Mouse (Mus musculus): ENCODE data around the gene St8sia1.

DNA sequence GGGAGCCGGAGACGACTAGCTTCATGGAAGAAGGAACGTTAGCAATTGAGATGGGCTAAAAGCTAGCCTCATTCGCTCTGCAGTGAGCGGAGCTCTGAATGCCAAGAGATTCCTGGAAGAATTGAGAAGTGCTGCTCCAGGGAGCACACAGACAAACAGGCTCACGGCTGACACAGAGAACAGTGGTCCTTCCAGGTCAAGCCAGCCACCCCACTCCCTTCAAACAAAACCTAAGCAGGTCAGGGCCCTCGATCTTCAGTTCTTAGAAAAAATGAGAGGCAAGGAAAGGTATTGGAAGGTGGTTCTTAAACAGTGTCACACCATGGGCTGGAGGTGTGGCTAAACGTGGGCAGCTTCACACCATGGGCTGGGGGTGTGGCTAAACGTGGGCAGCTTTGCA, 40.5 kb upstream of the St8sia1 start:
- TF ChIP-seq GATA1 (IDR thresholded peaks at IDR 0.05; ENCODE audit: low read length) = no peak
- TF ChIP-seq TAL1 (IDR thresholded peaks at IDR 0.05; ENCODE audit: low read length) = no peak
